Mouse (Mus musculus): Measurements from ENCODE around the gene Fancl.

DNA sequence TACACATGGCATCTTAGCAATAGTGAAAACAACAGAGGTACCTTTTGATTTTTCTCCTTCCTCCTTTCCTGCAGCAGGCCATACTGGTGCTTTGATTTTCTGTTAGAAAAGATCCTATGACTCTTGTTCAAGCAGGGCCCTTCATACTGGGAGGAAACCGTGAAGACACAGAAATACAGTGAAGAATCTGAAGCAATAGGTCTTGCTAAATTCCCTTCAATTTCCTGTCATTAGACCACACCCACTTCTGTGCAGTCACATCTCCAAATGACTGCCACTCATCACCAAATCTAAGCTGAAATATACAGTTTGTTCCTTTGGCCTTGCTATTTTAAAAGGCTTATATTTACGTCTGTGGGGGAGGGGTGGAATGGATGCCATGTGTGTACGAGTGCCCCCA lies 49.1 kb upstream of the Fancl start:
- TF ChIP-seq EP300 (IDR thresholded peaks at IDR 0.05; ENCODE audit: insufficient read depth, low read depth, low read length): no peak
- no peak for TF ChIP-seq CTCF (IDR thresholded peaks at IDR 0.05)

Measured in heart, adult 2 months (tissue).